Mouse (Mus musculus) spleen, postnatal 10 days (tissue): ENCODE measurements around the gene Gclc.

ENCODE experiments used
- DNase-seq, 2 experiments: peaks; one replicate each; pipeline ENCODE4 v3.0.0; 2021 to 2022; ENCODE audit warnings: low spot score in 2 of 2

Gclc gene

GRCm38 (mm10) chr9:77753853-77754727, at the start of gene Gclc:
Gclc (plus strand) TSS chr9:77754535.
- DNase-seq = peak; percentile 94 to 95

GRCm38 (mm10) chr9:77706515-77706914, 47.8 kb upstream of the Gclc start:
- DNase-seq = no peak

GRCm38 (mm10) chr9:77707433-77708139, 46.7 kb upstream of the Gclc start:
- no peak for DNase-seq

GRCm38 (mm10) chr9:77708950-77709349, 45.4 kb upstream of the Gclc start:
- no peak for DNase-seq

- no peak for DNase-seq
Measured at GRCm38 (mm10) chr9:77711021-77711569, 43.2 kb upstream of the Gclc start.

GRCm38 (mm10) chr9:77712816-77713215, 41.5 kb upstream of the Gclc start:
- no peak for DNase-seq

GRCm38 (mm10) chr9:77713301-77713700, 41.0 kb upstream of the Gclc start:
- no peak for DNase-seq

- DNase-seq = no peak
Measured at GRCm38 (mm10) chr9:77715262-77715661, 39.1 kb upstream of the Gclc start.

GRCm38 (mm10) chr9:77716009-77716408, 38.3 kb upstream of the Gclc start:
- no peak for DNase-seq

GRCm38 (mm10) chr9:77717831-77718435, 36.4 kb upstream of the Gclc start:
- DNase-seq = no peak

- no peak for DNase-seq
Measured at GRCm38 (mm10) chr9:77718816-77719411, 35.4 kb upstream of the Gclc start.

- DNase-seq = no peak
Measured at GRCm38 (mm10) chr9:77719675-77720074, 34.7 kb upstream of the Gclc start.

GRCm38 (mm10) chr9:77722381-77722780, 32.0 kb upstream of the Gclc start:
- DNase-seq = no peak

GRCm38 (mm10) chr9:77724216-77724615, 30.1 kb upstream of the Gclc start:
- DNase-seq = no peak

GRCm38 (mm10) chr9:77725448-77725847, 28.9 kb upstream of the Gclc start:
- DNase-seq = no peak

GRCm38 (mm10) chr9:77726018-77726684, 28.2 kb upstream of the Gclc start:
- no peak for DNase-seq

- no peak for DNase-seq
Measured at GRCm38 (mm10) chr9:77727012-77727411, 27.3 kb upstream of the Gclc start.

GRCm38 (mm10) chr9:77732067-77732466, 22.3 kb upstream of the Gclc start:
- no peak for DNase-seq

- DNase-seq = no peak
Measured at GRCm38 (mm10) chr9:77737298-77738041, 16.9 kb upstream of the Gclc start.

- DNase-seq = no peak
Measured at GRCm38 (mm10) chr9:77741452-77741851, 12.9 kb upstream of the Gclc start.

- no peak for DNase-seq
Measured at GRCm38 (mm10) chr9:77744798-77745197, 9.5 kb upstream of the Gclc start.
